In genomic region chr1:90430480-90430879, GRCm38 (mm10) we compare ENCODE assay signal across 27 mouse cellular contexts.
A peak's percentile ranks its signal among the peaks of the same experiment; 100 is the strongest.
DNase-seq lines count a peak whose midpoint lies in the region; ATAC-seq lines count a peak whose summit lies in the region.
"Had no signal": no experiment of that assay in that cellular context is flagged by ENCODE, and none has a peak within 500 bp of the region (broad histone marks: within the 10 kb centered on the region; RNA-seq: fewer than 3 reads in every experiment).

No protein-coding gene starts in this region.

- H3K36me3 ChIP-seq in embryonic facial prominence, embryonic 10.5 days (replicated peaks): no peaks in the 10 kb centered on the region
- no peaks in the 10 kb centered on the region for H3K36me3 ChIP-seq in embryonic facial prominence, embryonic 11.5 days (replicated peaks; ENCODE audit: control insufficient read depth, insufficient read depth, low read depth, low read length)
- no peaks in the 10 kb centered on the region for H3K36me3 ChIP-seq in embryonic facial prominence, embryonic 14.5 days (ENCODE audit: control insufficient read depth, insufficient read depth, low read length)
- H3K36me3 ChIP-seq in limb, embryonic 11.5 days (ENCODE audit: control insufficient read depth, insufficient read depth, low read length): no peaks in the 10 kb centered on the region
- H3K36me3 ChIP-seq: heart, embryonic 12.5 days; heart, embryonic 15.5 days; hindbrain, embryonic 10.5 days; hindbrain, embryonic 13.5 days had no signal

- H3K4me3 ChIP-seq in embryonic facial prominence, embryonic 10.5 days: no peak overlapping the region
- H3K4me3 ChIP-seq in embryonic facial prominence, embryonic 11.5 days (ENCODE audit: low read depth, low read length): no peak overlapping the region
- H3K4me3 ChIP-seq in embryonic facial prominence, embryonic 14.5 days (ENCODE audit: low read depth, low read length): no peak overlapping the region
- no peak overlapping the region for H3K4me3 ChIP-seq in limb, embryonic 11.5 days (ENCODE audit: low read depth, low read length)
- H3K4me3 ChIP-seq: forebrain, embryonic 13.5 days; gastrocnemius, adult 2 months; heart, embryonic 12.5 days; heart, embryonic 15.5 days; hindbrain, embryonic 10.5 days; hindbrain, embryonic 13.5 days had no signal

- 56% methylated on average over 9 of the region's 9 CpGs for WGBS in embryonic facial prominence, embryonic 10.5 days
- WGBS in embryonic facial prominence, embryonic 11.5 days: 52% methylated on average over 9 of the region's 9 CpGs
- WGBS in embryonic facial prominence, embryonic 14.5 days: 46% methylated on average over 9 of the region's 9 CpGs
- WGBS in limb, embryonic 11.5 days: 53% methylated on average over 9 of the region's 9 CpGs

- no peak overlapping the region for H3K9ac ChIP-seq in embryonic facial prominence, embryonic 11.5 days (replicated peaks; ENCODE audit: low read length)
- H3K9ac ChIP-seq in embryonic facial prominence, embryonic 14.5 days (ENCODE audit: low read depth, low read length): no peak overlapping the region
- H3K9ac ChIP-seq in limb, embryonic 11.5 days (ENCODE audit: low read length): no peak overlapping the region
- H3K9ac ChIP-seq: forebrain, embryonic 13.5 days; heart, embryonic 12.5 days; heart, embryonic 15.5 days; hindbrain, embryonic 13.5 days had no signal

- H3K9me3 ChIP-seq in embryonic facial prominence, embryonic 10.5 days: peaks cover 2% of the 10 kb centered on the region; the same call in 1 of the 2 replicates
- no peaks in the 10 kb centered on the region for H3K9me3 ChIP-seq in embryonic facial prominence, embryonic 11.5 days (replicated peaks; ENCODE audit: control insufficient read depth, low read length)
- no peaks in the 10 kb centered on the region for H3K9me3 ChIP-seq in embryonic facial prominence, embryonic 14.5 days (ENCODE audit: control insufficient read depth, low read length)
- no peaks in the 10 kb centered on the region for H3K9me3 ChIP-seq in limb, embryonic 11.5 days (ENCODE audit: control insufficient read depth, low read length)
- H3K9me3 ChIP-seq: forebrain, embryonic 13.5 days; heart, embryonic 12.5 days; heart, embryonic 15.5 days; hindbrain, embryonic 13.5 days had no signal

- H3K4me1 ChIP-seq in embryonic facial prominence, embryonic 10.5 days: peaks cover 67% of the 10 kb centered on the region
- H3K4me1 ChIP-seq in embryonic facial prominence, embryonic 11.5 days (ENCODE audit: control insufficient read depth, insufficient read depth, low read length): no peaks in the 10 kb centered on the region; the same call in 1 of the 2 replicates
- peaks cover 12% of the 10 kb centered on the region for H3K4me1 ChIP-seq in embryonic facial prominence, embryonic 14.5 days (ENCODE audit: control insufficient read depth, insufficient read depth, low read length)
- peaks cover 16% of the 10 kb centered on the region for H3K4me1 ChIP-seq in limb, embryonic 11.5 days (ENCODE audit: control insufficient read depth, insufficient read depth, low read length)
- H3K4me1 ChIP-seq: heart, embryonic 15.5 days had no signal

- H3K27ac ChIP-seq in embryonic facial prominence, embryonic 10.5 days (replicated peaks): peak overlapping the region; percentile 68
- peak overlapping the region; percentile 32; the same call in 1 of the 2 replicates for H3K27ac ChIP-seq in embryonic facial prominence, embryonic 11.5 days (replicated peaks; ENCODE audit: low read depth, low read length)
- no peak overlapping the region; the same call in 1 of the 2 replicates for H3K27ac ChIP-seq in embryonic facial prominence, embryonic 14.5 days (replicated peaks; ENCODE audit: low read depth, low read length)
- no peak overlapping the region for H3K27ac ChIP-seq in limb, embryonic 11.5 days (replicated peaks; ENCODE audit: low read depth, low read length)
- H3K27ac ChIP-seq: forebrain, embryonic 13.5 days; gastrocnemius, adult 2 months; heart, embryonic 15.5 days; hindbrain, embryonic 13.5 days had no signal

- no peak; the same call in 1 of the 2 replicates for ATAC-seq in embryonic facial prominence, embryonic 11.5 days (replicated peaks; ENCODE audit: insufficient number of reproducible peaks, low FRiP score, low TSS enrichment, low read depth)
- ATAC-seq in embryonic facial prominence, embryonic 14.5 days (ENCODE audit: low read depth): no peak
- ATAC-seq in limb, embryonic 11.5 days (ENCODE audit: insufficient number of reproducible peaks, low FRiP score, low TSS enrichment, low read depth): no peak
- ATAC-seq: CD4-positive, CD25-positive, alpha-beta regulatory T cell, adult 4 months; forebrain, embryonic 13.5 days; forebrain, embryonic 16.5 days; hindbrain, embryonic 16.5 days; intestine, embryonic 16.5 days had no signal

- no peak overlapping the region for H3K4me2 ChIP-seq in embryonic facial prominence, embryonic 11.5 days (ENCODE audit: low read depth, low read length)
- H3K4me2 ChIP-seq in embryonic facial prominence, embryonic 14.5 days (ENCODE audit: low read depth, low read length): no peak overlapping the region
- H3K4me2 ChIP-seq in limb, embryonic 11.5 days (ENCODE audit: low read depth, severe bottlenecking): no peak overlapping the region
- H3K4me2 ChIP-seq: forebrain, embryonic 13.5 days; heart, embryonic 12.5 days; heart, embryonic 15.5 days; hindbrain, embryonic 13.5 days had no signal

- peak; percentile 67 for DNase-seq in embryonic facial prominence, embryonic 10.5 days (ENCODE audit: low spot score)
- DNase-seq in embryonic facial prominence, embryonic 11.5 days (ENCODE audit: low spot score): peak; percentile 62
- DNase-seq in embryonic facial prominence, embryonic 14.5 days (ENCODE audit: low spot score): peak; percentile 58
- DNase-seq in limb, embryonic 11.5 days (ENCODE audit: low spot score): peak; percentile 42
- DNase-seq in yolk sac, embryonic 10.5 days (ENCODE audit: low spot score): no peak
- DNase-seq in gastrocnemius, postnatal 10 days: no peak
- no peak for DNase-seq in urinary bladder, postnatal 4 days (ENCODE audit: low spot score in 2 of 2)
- DNase-seq: adrenal gland, adult 2 months; adrenal gland, postnatal 14 days; cerebellum, adult 11 months; cerebellum, adult 2 months; cerebellum, adult 9-11 months; cerebellum, postnatal 25 days; gastrocnemius, adult 2 months; gastrocnemius, postnatal 25 days; heart, adult 18-20 months; heart, postnatal 10 days; heart, postnatal 36 days had no signal

- H3K27me3 ChIP-seq in embryonic facial prominence, embryonic 10.5 days (replicated peaks; ENCODE audit: low read depth, poor library complexity, severe bottlenecking): no peaks in the 10 kb centered on the region
- H3K27me3 ChIP-seq in embryonic facial prominence, embryonic 11.5 days (ENCODE audit: control insufficient read depth, insufficient read depth, low read length): no peaks in the 10 kb centered on the region
- H3K27me3 ChIP-seq in embryonic facial prominence, embryonic 14.5 days (replicated peaks; ENCODE audit: control insufficient read depth, insufficient read depth, low read length): no peaks in the 10 kb centered on the region
- H3K27me3 ChIP-seq in limb, embryonic 11.5 days (ENCODE audit: control insufficient read depth, insufficient read depth, low read length): no peaks in the 10 kb centered on the region
- H3K27me3 ChIP-seq: forebrain, embryonic 13.5 days; heart, embryonic 12.5 days; heart, embryonic 15.5 days; hindbrain, embryonic 13.5 days had no signal

Comparison
In these comparisons a context has a peak if more than half of its experiments do, and no peak if none do; other contexts are left out.
1. H3K27ac ChIP-seq: peak in embryonic facial prominence, embryonic 10.5 days (single experiment) and embryonic facial prominence, embryonic 11.5 days (single experiment); none in embryonic facial prominence, embryonic 14.5 days (single experiment) and limb, embryonic 11.5 days (single experiment).
2. DNase-seq: peak in embryonic facial prominence, embryonic 10.5 days (single experiment), embryonic facial prominence, embryonic 11.5 days (single experiment), embryonic facial prominence, embryonic 14.5 days (single experiment) and limb, embryonic 11.5 days (single experiment); none in yolk sac, embryonic 10.5 days (single experiment), gastrocnemius, postnatal 10 days (single experiment) and urinary bladder, postnatal 4 days (0 of 2).